Mouse (Mus musculus) intestine, postnatal 0 days (tissue): ENCODE data around the gene Wbp11. TPM values are rescaled to one million over a fixed set of nuclear protein-coding genes. Genes with fewer than 3 reads are reported as not detected.

Experiments
- ATAC-seq: fragments of 200-750 bp; cut with Nextera tagmentation; 2 replicates; pipeline ENCODE4 v1.8.0; 2017; ENCODE audit warnings: mild to moderate bottlenecking, moderate TSS enrichment, moderate library complexity
- H3K27ac ChIP-seq: fragments of 300-500 bp; sonication (generic); 2 replicates; pipeline ENCODE4 v1.5.1; 2014; ENCODE audit warnings: mild to moderate bottlenecking, low read depth, low read length, moderate library complexity
- H3K27me3 ChIP-seq: fragments of 300-500 bp; sonication (generic); replicated peaks from 2 replicates; pipeline ENCODE4 v1.6.1; 2014; ENCODE audit warnings: low read length, mixed read lengths; ENCODE audit not compliant: control insufficient read depth, insufficient read depth
- H3K36me3 ChIP-seq: fragments of 300-500 bp; sonication (generic); 2 replicates; pipeline ENCODE4 v1.6.1; 2014; ENCODE audit warnings: mild to moderate bottlenecking, moderate library complexity; ENCODE audit not compliant: control insufficient read depth, insufficient read depth
- H3K4me1 ChIP-seq: fragments of 300-500 bp; sonication (generic); replicated peaks from 2 replicates; pipeline ENCODE4 v1.6.1; 2014; ENCODE audit warnings: antibody characterized with exemption, low read length, mixed read lengths; ENCODE audit not compliant: control insufficient read depth, insufficient read depth
- H3K4me2 ChIP-seq: fragments of 300-500 bp; sonication (generic); replicated peaks from 2 replicates; pipeline ENCODE4 v1.6.1; 2014; ENCODE audit warnings: low read depth, mild to moderate bottlenecking, moderate library complexity
- H3K4me3 ChIP-seq: fragments of 300-500 bp; sonication (generic); 2 replicates; pipeline ENCODE4 v1.5.1; 2014; ENCODE audit warnings: low read depth, low read length
- H3K9ac ChIP-seq: fragments of 300-500 bp; sonication (generic); 2 replicates; pipeline ENCODE4 v1.6.1; 2014; ENCODE audit warnings: mild to moderate bottlenecking, low read depth, low read length
- H3K9me3 ChIP-seq: fragments of 300-500 bp; sonication (generic); 2 replicates; pipeline ENCODE4 v1.6.1; 2016; ENCODE audit warnings: mixed run types; ENCODE audit not compliant: control insufficient read depth
- CTCF ChIP-seq: sonication (generic); IDR thresholded peaks from 2 replicates; pipeline ENCODE4 v1.5.1; 2016; ENCODE audit warnings: low read depth, mild to moderate bottlenecking, control low read depth, antibody characterized with exemption, moderate library complexity
- WGBS: fragments of 180-500 bp; shearing (Covaris S2); extraction: QIAGEN DNeasy Blood & Tissue Kit; methylation state at CpG from one replicate; pipeline ENCODE4 v1.1.7; 2014; 5-methylcytosine and 5-hydroxymethylcytosine counted together
- polyA plus RNA-seq: library from polyadenylated mRNA; unstranded; fragments of >200 nt; fragmentation: Nextera tagmentation; extraction: Ambion mirVana; gene quantifications from 2 replicates; pipeline ENCODE4 v1.2.1, GENCODE M21; 2015

Wbp11 gene
- 41.4 and 45.2 TPM in 2 replicates for polyA plus RNA-seq

DNA sequence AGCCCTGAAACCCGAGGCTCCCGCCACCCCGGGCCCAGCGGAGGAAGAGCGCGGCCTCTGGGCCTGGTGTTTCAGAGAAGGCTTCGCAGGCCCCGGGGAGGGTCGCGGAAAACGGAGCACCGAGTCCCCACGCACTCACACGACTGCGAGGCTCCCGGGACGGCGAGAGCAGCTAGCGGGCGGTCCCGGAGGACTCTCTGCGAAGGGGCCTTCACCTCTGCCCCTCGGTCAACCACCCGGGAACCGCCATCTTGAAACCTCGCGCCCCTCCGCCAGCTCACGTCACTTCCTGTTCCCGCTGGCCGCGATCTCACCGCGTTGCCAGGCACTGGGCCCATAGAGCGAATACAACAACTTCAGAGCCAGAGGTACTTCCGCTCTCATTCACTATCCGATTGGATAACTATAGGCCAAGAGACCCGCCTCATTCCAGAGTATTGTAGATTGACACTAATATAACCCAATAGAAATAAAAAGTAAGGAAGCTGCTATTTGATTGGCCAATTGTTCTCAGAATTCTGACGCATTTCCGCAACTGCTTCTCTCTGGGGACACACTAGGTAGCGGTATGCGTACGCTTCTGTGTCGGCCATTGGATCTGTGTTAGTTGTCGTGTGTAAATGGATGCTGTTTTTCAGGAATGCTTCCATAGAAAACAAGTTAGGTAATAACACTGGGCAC lies at the start of gene Wbp11:
Gene Wbp11, minus strand, starts transcription at position 353 of the 681 bp plus-strand sequence.
- WGBS = under 1% methylated on average over 42 of the region's 45 CpGs
- peak; percentile 100 for ATAC-seq
- H3K9ac ChIP-seq = peak within 1 kb of the TSS; percentile 97
- H3K27ac ChIP-seq = peak within 1 kb of the TSS; percentile 87
- peaks cover 4% of the 10 kb centered on the region; the same call in 1 of the 2 replicates for H3K4me1 ChIP-seq
- no peaks in the 10 kb centered on the region for H3K9me3 ChIP-seq
- no peaks in the 10 kb centered on the region for H3K27me3 ChIP-seq
- H3K4me2 ChIP-seq = peak within 1 kb of the TSS; percentile 73
- TF ChIP-seq CTCF = peak; percentile 62
- H3K4me3 ChIP-seq = peak within 1 kb of the TSS; percentile 93
- H3K36me3 ChIP-seq = peaks cover 18% of the 10 kb centered on the region

DNA sequence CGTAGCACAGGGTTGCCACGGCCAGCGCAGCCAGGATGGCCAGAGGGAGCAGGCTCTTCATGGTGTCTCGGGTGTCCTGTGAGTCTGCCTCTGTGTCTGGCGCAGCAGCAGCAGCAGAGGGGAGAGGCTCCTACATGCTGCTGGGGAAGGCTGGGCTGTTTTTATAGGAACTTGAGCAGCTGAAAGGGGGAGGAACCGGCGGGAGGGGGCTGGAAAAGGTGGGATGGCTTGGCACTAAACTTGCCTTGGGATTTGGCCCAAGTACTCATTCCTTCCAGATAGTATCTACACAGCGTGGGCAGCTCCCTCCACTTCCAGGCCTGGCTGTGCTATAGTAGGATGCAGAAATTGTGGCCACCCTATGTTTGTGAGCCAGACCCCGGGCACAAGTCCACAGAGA lies 47.6 kb upstream of the Wbp11 start, which contains the start of gene Mgp:
Gene Mgp, minus strand, starts transcription at position 154 of the 400 bp plus-strand sequence.
- Histone ChIP-seq H3K4me1 (no peaks in the 10 kb centered on the region), H3K36me3 (no peaks in the 10 kb centered on the region), H3K27ac (no peak within 1 kb of the TSS), H3K9me3 (no peaks in the 10 kb centered on the region), H3K9ac (no peak within 1 kb of the TSS), H3K4me2 (peak within 1 kb of the TSS; percentile 35; the same call in 1 of the 2 replicates), H3K4me3 (peak within 1 kb of the TSS; percentile 20; the same call in 1 of the 2 replicates), H3K27me3 (no peaks in the 10 kb centered on the region)
- no peak for ATAC-seq
- TF ChIP-seq CTCF = 0 out of 2 replicates have a peak, but pooled peaks have one; percentile 2
- WGBS = 43% methylated on average over 9 of the region's 9 CpGs

DNA sequence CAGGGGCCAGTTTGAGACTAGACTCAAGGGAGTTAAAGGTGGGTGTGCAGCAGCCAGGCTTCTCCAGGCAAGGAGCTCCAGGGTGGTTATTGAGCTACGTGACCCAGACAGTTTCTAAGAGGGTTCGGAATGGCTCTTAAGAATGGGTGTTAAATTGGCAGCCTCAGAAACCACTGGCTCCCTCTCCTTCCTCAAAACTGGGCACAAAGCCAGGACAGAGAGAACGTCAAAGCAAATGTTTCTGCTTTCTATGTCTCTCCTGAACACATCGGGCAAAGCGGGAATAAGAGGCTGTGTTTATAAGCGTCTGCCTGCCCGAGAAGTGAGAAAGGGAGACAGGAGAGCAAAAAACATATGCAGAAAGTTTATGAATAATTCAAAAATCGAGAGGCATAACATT lies 46.6 kb upstream of the Wbp11 start:
- Histone ChIP-seq H3K36me3 (no peaks in the 10 kb centered on the region), H3K27me3 (no peaks in the 10 kb centered on the region), H3K9ac (no peak overlapping the region), H3K4me3 (no peak overlapping the region), H3K27ac (no peak overlapping the region), H3K9me3 (no peaks in the 10 kb centered on the region), H3K4me1 (no peaks in the 10 kb centered on the region), H3K4me2 (0 out of 2 replicates have a peak overlapping the region, but pooled peaks have one; percentile 35)
- ATAC-seq = no peak
- TF ChIP-seq CTCF = no peak
- WGBS = 49% methylated on average over 8 of the region's 8 CpGs

DNA sequence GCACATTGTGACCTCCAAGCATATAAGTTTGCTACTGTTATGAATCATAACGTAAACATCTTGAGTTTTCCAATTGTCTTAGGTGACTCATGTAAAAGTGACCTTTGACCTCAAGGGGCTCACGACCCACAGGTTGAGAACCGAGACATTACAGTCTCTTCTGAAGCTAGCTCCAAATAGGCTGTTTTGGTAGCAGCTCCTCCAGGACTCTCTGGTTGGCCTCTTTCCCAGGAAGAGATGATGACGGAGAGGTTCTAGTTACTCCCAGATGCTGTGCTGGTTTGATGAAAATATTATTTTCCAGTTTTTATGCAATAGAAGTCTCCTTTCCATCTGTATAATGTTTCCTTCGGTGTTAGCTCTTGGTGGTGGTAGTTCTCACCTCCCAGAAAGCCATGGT lies 40.9 kb upstream of the Wbp11 start:
- Histone ChIP-seq H3K4me1 (no peaks in the 10 kb centered on the region; the same call in 1 of the 2 replicates), H3K36me3 (no peaks in the 10 kb centered on the region), H3K4me3 (no peak overlapping the region), H3K4me2 (no peak overlapping the region), H3K27ac (no peak overlapping the region), H3K27me3 (no peaks in the 10 kb centered on the region), H3K9me3 (no peaks in the 10 kb centered on the region), H3K9ac (no peak overlapping the region)
- ATAC-seq = no peak
- TF ChIP-seq CTCF = no peak
- WGBS = 51% methylated on average over 5 of the region's 5 CpGs

DNA sequence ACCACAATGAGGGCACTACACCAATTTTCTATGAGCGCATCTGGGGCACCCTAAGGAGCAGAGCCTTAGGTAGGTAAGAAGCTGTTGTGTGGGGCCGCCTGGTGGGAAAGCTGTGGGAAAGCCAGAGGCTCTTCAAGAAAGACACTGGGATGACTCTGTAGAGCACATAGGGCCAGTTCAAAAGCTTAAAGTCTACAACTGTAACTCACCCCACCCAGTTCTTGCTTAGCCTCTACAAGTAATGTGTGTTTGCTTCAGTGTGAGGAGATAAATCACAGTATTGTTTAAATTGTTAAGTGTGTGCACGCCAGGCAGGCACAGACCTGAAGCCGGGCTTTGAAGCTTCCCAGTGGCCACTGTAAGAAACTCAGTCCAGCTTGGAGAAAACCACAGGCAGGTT lies 38.1 kb upstream of the Wbp11 start:
- no peaks in the 10 kb centered on the region for H3K36me3 ChIP-seq
- no peaks in the 10 kb centered on the region for H3K27me3 ChIP-seq
- WGBS = 70% methylated on average over 4 of the region's 4 CpGs
- ATAC-seq = no peak
- TF ChIP-seq CTCF = no peak
- no peaks in the 10 kb centered on the region; the same call in 1 of the 2 replicates for H3K4me1 ChIP-seq
- no peak overlapping the region for H3K9ac ChIP-seq
- H3K9me3 ChIP-seq = no peaks in the 10 kb centered on the region
- H3K27ac ChIP-seq = no peak overlapping the region
- no peak overlapping the region for H3K4me3 ChIP-seq
- no peak overlapping the region for H3K4me2 ChIP-seq

DNA sequence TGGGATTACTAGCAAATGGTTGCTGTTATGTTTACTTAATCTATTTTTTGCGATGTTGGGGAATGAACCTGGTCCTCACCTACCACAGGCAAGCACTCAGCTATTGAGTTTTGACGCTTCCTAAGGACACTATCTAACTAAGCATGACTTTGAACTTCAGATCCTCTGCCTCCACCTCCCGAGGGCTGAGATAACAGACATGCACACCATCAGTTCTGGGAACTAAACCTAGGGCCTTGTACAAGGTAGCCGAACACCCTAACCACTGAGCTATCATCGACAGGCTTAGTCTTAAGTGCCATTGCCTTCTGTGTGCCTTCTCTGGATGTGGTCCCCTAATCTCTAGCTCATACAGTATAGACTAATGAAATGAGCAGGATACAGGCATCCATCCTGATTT lies 37.3 kb upstream of the Wbp11 start:
- no peak overlapping the region for H3K9ac ChIP-seq
- no peaks in the 10 kb centered on the region for H3K36me3 ChIP-seq
- no peaks in the 10 kb centered on the region; the same call in 1 of the 2 replicates for H3K4me1 ChIP-seq
- WGBS = 87% methylated on average over 5 of the region's 5 CpGs
- ATAC-seq = no peak
- H3K27ac ChIP-seq = no peak overlapping the region
- no peaks in the 10 kb centered on the region for H3K27me3 ChIP-seq
- no peak for TF ChIP-seq CTCF
- H3K4me2 ChIP-seq = no peak overlapping the region
- H3K4me3 ChIP-seq = no peak overlapping the region
- no peaks in the 10 kb centered on the region for H3K9me3 ChIP-seq
